9 mouse cellular contexts compared by ENCODE assay signal in the genomic region with DNA sequence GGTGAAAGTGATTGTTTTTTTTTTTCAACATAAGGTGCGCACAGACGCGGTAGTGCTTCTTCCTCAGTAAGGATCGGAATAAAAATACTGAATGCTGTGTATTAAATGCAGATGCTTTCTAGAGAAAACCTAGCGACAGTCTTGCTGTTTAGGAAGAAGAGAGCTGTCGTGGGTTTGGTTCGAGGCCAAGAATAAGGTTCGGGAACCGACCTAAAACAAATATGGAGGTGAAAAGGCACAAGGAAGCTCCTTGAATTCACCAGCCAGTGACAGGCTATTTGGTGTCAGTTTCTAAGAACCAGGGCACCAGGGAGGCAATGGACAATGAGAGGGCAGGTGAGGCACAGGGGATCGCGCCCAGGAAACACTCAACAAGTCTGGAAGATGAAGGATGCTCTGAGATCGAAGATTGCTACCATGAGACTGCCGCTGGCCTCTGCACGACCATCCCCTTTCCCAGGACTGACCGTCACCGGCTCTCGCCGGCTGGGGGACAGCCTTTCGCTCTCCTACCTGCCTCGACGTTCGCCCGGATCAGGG. TPM values are rescaled to one million over a fixed set of nuclear protein-coding genes. Genes with fewer than 3 reads are reported as not detected.
A peak's percentile ranks its signal among the peaks of the same experiment; 100 is the strongest.
DNase-seq lines count a peak whose midpoint lies in the region; ATAC-seq lines count a peak whose summit lies in the region.
"Had no signal": no experiment of that assay in that cellular context is flagged by ENCODE, and none has a peak within 500 bp of the region (broad histone marks: within the 10 kb centered on the region; RNA-seq: fewer than 3 reads in every experiment).

No protein-coding gene starts in this region.

- H3K4me2 ChIP-seq in midbrain, embryonic 12.5 days (replicated peaks) = peak overlapping the region; percentile 77

- peaks cover 36% of the 10 kb centered on the region for H3K4me1 ChIP-seq in midbrain, embryonic 12.5 days

- H3K4me3 ChIP-seq in midbrain, embryonic 12.5 days = peak overlapping the region; percentile 97

- H3K36me3 ChIP-seq in midbrain, embryonic 12.5 days = no peaks in the 10 kb centered on the region

- H3K27me3 ChIP-seq in midbrain, embryonic 12.5 days = no peaks in the 10 kb centered on the region

- peak overlapping the region; percentile 98 for H3K27ac ChIP-seq in midbrain, embryonic 12.5 days (replicated peaks)

- peak; percentile 6 for DNase-seq in adrenal gland, adult 2 months
- DNase-seq in adrenal gland, adult 18-20 months (ENCODE audit: low spot score in 2 of 2) = no peak
- peak; percentile 11 for DNase-seq in retina, postnatal 7 days (ENCODE audit: low read depth, low spot score)
- no peak for DNase-seq in retina, embryonic 14.5 days (ENCODE audit: low spot score)
- DNase-seq in induced T-regulatory cell, adult 2 months (ENCODE audit: low read depth) = peak; percentile 48
- no peak for DNase-seq in yolk sac, embryonic 10.5 days (ENCODE audit: low spot score)
- no peak for DNase-seq in right cerebral cortex, postnatal 25 days

- ATAC-seq in midbrain, embryonic 12.5 days (ENCODE audit: low FRiP score, low read depth) = no peak

- no peaks in the 10 kb centered on the region for H3K9me3 ChIP-seq in midbrain, embryonic 12.5 days

- H3K9ac ChIP-seq in midbrain, embryonic 12.5 days (replicated peaks) = peak overlapping the region; percentile 95

- WGBS in midbrain, embryonic 12.5 days = 6% methylated on average over 23 of the region's 23 CpGs

RNA-seq across cellular contexts. Expression of a gene that starts 1.1 kb away (rescaled TPM):
- total RNA-seq in adrenal gland, adult 2 months (2021) = 10 to 100 TPM in 1 of 2 experiments, 1 to 10 TPM in 1; 7.1 to 11.9 TPM
- polyA plus RNA-seq in adrenal gland, adult 2 months (2012; rRNA removed) = 4.7 and 5.0 TPM in 2 replicates
- 1 to 10 TPM; 6.9 to 9.4 TPM for total RNA-seq in adrenal gland, adult 18-20 months (2021)
- 54.1 and 62.0 TPM in 2 replicates for polyA plus RNA-seq in midbrain, embryonic 12.5 days (2016; fragmentation: Nextera tagmentation; extraction: Ambion mirVana)

RNA-seq across cellular contexts. Expression of a gene that starts 59.0 kb away (rescaled TPM):
- total RNA-seq in adrenal gland, adult 2 months (2021) = 1 to 10 TPM in 1 of 2 experiments, under 1 TPM in 1; 0.84 to 1.2 TPM
- polyA plus RNA-seq in adrenal gland, adult 2 months (2012; rRNA removed) = 0.03 and 0.10 TPM in 2 replicates
- total RNA-seq in adrenal gland, adult 18-20 months (2021) = 1 to 10 TPM in 1 of 2 experiments, under 1 TPM in 1; 0.60 to 1.5 TPM
- 0.27 and 0.42 TPM in 2 replicates for polyA plus RNA-seq in midbrain, embryonic 12.5 days (2016; fragmentation: Nextera tagmentation; extraction: Ambion mirVana)
- total RNA-seq: common myeloid progenitor, adult 5-6 weeks had no signal

Comparison
In these comparisons a context has a peak if more than half of its experiments do, and no peak if none do; other contexts are left out.
1. DNase-seq: peak in adrenal gland, adult 2 months (single experiment), retina, postnatal 7 days (single experiment) and induced T-regulatory cell, adult 2 months (single experiment); none in adrenal gland, adult 18-20 months (0 of 2), retina, embryonic 14.5 days (single experiment), yolk sac, embryonic 10.5 days (single experiment) and right cerebral cortex, postnatal 25 days (single experiment).